Mouse (Mus musculus) hindbrain, embryonic 12.5 days (tissue): Measurements from ENCODE around the gene AC170998.1. TPM values are rescaled to one million over a fixed set of nuclear protein-coding genes. Genes with fewer than 3 reads are reported as not detected.
A peak's percentile ranks its signal among the peaks of the same experiment; 100 is the strongest.

Experiments
- ATAC-seq: fragments of 200-750 bp; cut with Nextera tagmentation; 2 replicates; pipeline ENCODE4 v1.8.0; 2017; ENCODE audit warnings: moderate TSS enrichment; ENCODE audit not compliant: low FRiP score
- H3K27ac ChIP-seq: fragments of 300-500 bp; sonication (generic); 2 replicates; pipeline ENCODE4 v1.5.1; 2016; ENCODE audit warnings: mild to moderate bottlenecking
- H3K27me3 ChIP-seq: fragments of 300-500 bp; sonication (generic); 2 replicates; pipeline ENCODE4 v1.6.1; 2016; ENCODE audit warnings: mild to moderate bottlenecking
- H3K36me3 ChIP-seq: fragments of 300-500 bp; sonication (generic); 2 replicates; pipeline ENCODE4 v1.6.1; 2016; ENCODE audit warnings: mild to moderate bottlenecking
- H3K4me1 ChIP-seq: fragments of 300-500 bp; sonication (generic); 2 replicates; pipeline ENCODE4 v1.6.1; 2016
- H3K4me2 ChIP-seq: fragments of 300-500 bp; sonication (generic); replicated peaks from 2 replicates; pipeline ENCODE4 v1.6.1; 2016; ENCODE audit warnings: mild to moderate bottlenecking
- H3K4me3 ChIP-seq: fragments of 300-500 bp; sonication (generic); 2 replicates; pipeline ENCODE4 v1.5.1; 2016; ENCODE audit warnings: mild to moderate bottlenecking
- H3K9ac ChIP-seq: fragments of 300-500 bp; sonication (generic); 2 replicates; pipeline ENCODE4 v1.6.1; 2016; ENCODE audit warnings: mild to moderate bottlenecking, moderate library complexity
- H3K9me3 ChIP-seq: fragments of 300-500 bp; sonication (generic); replicated peaks from 2 replicates; pipeline ENCODE4 v1.6.1; 2016; ENCODE audit warnings: mild to moderate bottlenecking
- WGBS: fragments of 180-500 bp; shearing (Covaris S2); methylation state at CpG from one replicate; pipeline ENCODE4 v1.1.7; 2016; 5-methylcytosine and 5-hydroxymethylcytosine counted together
- polyA plus RNA-seq: library from polyadenylated mRNA; unstranded; fragments of >200 nt; fragmentation: Nextera tagmentation; extraction: Ambion mirVana; gene quantifications from 2 replicates; pipeline ENCODE4 v1.2.1, GENCODE M21; 2016

AC170998.1 gene
- polyA plus RNA-seq, 1 experiment from 2014 or later = 3.2 TPM

- Histone ChIP-seq H3K27ac (no peak overlapping the region), H3K4me3 (no peak overlapping the region), H3K4me2 (no peak overlapping the region), H3K36me3 (peaks cover 90% of the 10 kb centered on the region), H3K4me1 (no peaks in the 10 kb centered on the region), H3K9me3 (no peaks in the 10 kb centered on the region), H3K9ac (no peak overlapping the region), H3K27me3 (no peaks in the 10 kb centered on the region)
- 95% methylated on average over 11 of the region's 11 CpGs for WGBS
- ATAC-seq = no peak
These were observed 17.4 kb downstream of the AC170998.1 start for GRCm38 (mm10) chr17:28743145-28743866.

GRCm38 (mm10) chr17:28743916-28744315 lies 18.0 kb downstream of the AC170998.1 start:
- Histone ChIP-seq H3K4me1 (no peaks in the 10 kb centered on the region), H3K4me2 (no peak overlapping the region), H3K36me3 (peaks cover 93% of the 10 kb centered on the region), H3K4me3 (no peak overlapping the region), H3K27me3 (no peaks in the 10 kb centered on the region), H3K9ac (no peak overlapping the region), H3K27ac (no peak overlapping the region), H3K9me3 (no peaks in the 10 kb centered on the region)
- ATAC-seq = no peak
- 93% methylated on average over 9 of the region's 9 CpGs for WGBS

- WGBS = 95% methylated on average over 6 of the region's 6 CpGs
- Histone ChIP-seq H3K36me3 (peaks cover 77% of the 10 kb centered on the region), H3K4me1 (no peaks in the 10 kb centered on the region), H3K27me3 (no peaks in the 10 kb centered on the region), H3K4me2 (no peak overlapping the region), H3K9ac (no peak overlapping the region), H3K4me3 (no peak overlapping the region), H3K27ac (no peak overlapping the region), H3K9me3 (no peaks in the 10 kb centered on the region)
- no peak for ATAC-seq
These were observed 19.9 kb downstream of the AC170998.1 start for GRCm38 (mm10) chr17:28745773-28746172.

- Histone ChIP-seq H3K4me3 (no peak overlapping the region), H3K4me2 (no peak overlapping the region), H3K9ac (no peak overlapping the region), H3K4me1 (no peaks in the 10 kb centered on the region), H3K9me3 (no peaks in the 10 kb centered on the region), H3K27me3 (no peaks in the 10 kb centered on the region), H3K36me3 (peaks cover 55% of the 10 kb centered on the region), H3K27ac (no peak overlapping the region)
- no peak for ATAC-seq
- WGBS = 92% methylated on average over 4 of the region's 4 CpGs
These were observed 22.1 kb downstream of the AC170998.1 start for GRCm38 (mm10) chr17:28748001-28748400.

GRCm38 (mm10) chr17:28750580-28750979 lies 24.7 kb downstream of the AC170998.1 start:
- H3K9me3 ChIP-seq = no peaks in the 10 kb centered on the region
- no peak for ATAC-seq
- 87% methylated on average over 6 of the region's 6 CpGs for WGBS
- no peak overlapping the region for H3K9ac ChIP-seq
- no peak overlapping the region for H3K4me2 ChIP-seq
- no peak overlapping the region for H3K27ac ChIP-seq
- H3K27me3 ChIP-seq = no peaks in the 10 kb centered on the region
- H3K36me3 ChIP-seq = peaks cover 33% of the 10 kb centered on the region
- no peaks in the 10 kb centered on the region for H3K4me1 ChIP-seq
- H3K4me3 ChIP-seq = no peak overlapping the region

GRCm38 (mm10) chr17:28756447-28756846 lies 30.6 kb downstream of the AC170998.1 start:
- Histone ChIP-seq H3K4me1 (no peaks in the 10 kb centered on the region), H3K27ac (no peak overlapping the region), H3K9me3 (no peaks in the 10 kb centered on the region), H3K9ac (no peak overlapping the region), H3K36me3 (no peaks in the 10 kb centered on the region), H3K27me3 (no peaks in the 10 kb centered on the region), H3K4me3 (no peak overlapping the region), H3K4me2 (no peak overlapping the region)
- WGBS = 70% methylated on average over 5 of the region's 5 CpGs
- ATAC-seq = no peak

- no peak overlapping the region for H3K9ac ChIP-seq
- no peaks in the 10 kb centered on the region for H3K9me3 ChIP-seq
- H3K27me3 ChIP-seq = no peaks in the 10 kb centered on the region
- H3K27ac ChIP-seq = no peak overlapping the region
- no peak overlapping the region for H3K4me3 ChIP-seq
- H3K36me3 ChIP-seq = no peaks in the 10 kb centered on the region
- no peak overlapping the region for H3K4me2 ChIP-seq
- no peak for ATAC-seq
- no peaks in the 10 kb centered on the region for H3K4me1 ChIP-seq
- 88% methylated on average over 2 of the region's 2 CpGs for WGBS
These were observed 31.6 kb downstream of the AC170998.1 start for GRCm38 (mm10) chr17:28757470-28757869.

GRCm38 (mm10) chr17:28760736-28761312 lies 34.9 kb downstream of the AC170998.1 start:
- WGBS = 65% methylated on average over 8 of the region's 8 CpGs
- ATAC-seq = no peak

GRCm38 (mm10) chr17:28761871-28762270 lies 36.0 kb downstream of the AC170998.1 start:
- H3K36me3 ChIP-seq = no peaks in the 10 kb centered on the region
- no peak overlapping the region for H3K4me3 ChIP-seq
- H3K9me3 ChIP-seq = no peaks in the 10 kb centered on the region
- ATAC-seq = no peak
- WGBS = 15% methylated on average over 3 of the region's 3 CpGs
- H3K27me3 ChIP-seq = peaks cover 5% of the 10 kb centered on the region; the same call in 1 of the 2 replicates
- H3K27ac ChIP-seq = no peak overlapping the region
- no peak overlapping the region for H3K4me2 ChIP-seq
- no peak overlapping the region for H3K9ac ChIP-seq
- no peaks in the 10 kb centered on the region for H3K4me1 ChIP-seq

More at GRCm38 (mm10) chr17:28760736-28761312, 34.9 kb downstream of the AC170998.1 start:
- no peak overlapping the region for H3K4me3 ChIP-seq
- H3K9ac ChIP-seq = no peak overlapping the region
- H3K9me3 ChIP-seq = no peaks in the 10 kb centered on the region
- H3K4me1 ChIP-seq = no peaks in the 10 kb centered on the region
- no peak overlapping the region for H3K27ac ChIP-seq
- no peak overlapping the region for H3K4me2 ChIP-seq
- no peaks in the 10 kb centered on the region for H3K36me3 ChIP-seq
- no peaks in the 10 kb centered on the region for H3K27me3 ChIP-seq

GRCm38 (mm10) chr17:28766203-28766602 lies 40.3 kb downstream of the AC170998.1 start:
- H3K27me3 ChIP-seq = peaks cover 45% of the 10 kb centered on the region
- H3K9me3 ChIP-seq = no peaks in the 10 kb centered on the region
- H3K4me2 ChIP-seq = no peak overlapping the region
- H3K4me3 ChIP-seq = no peak overlapping the region
- H3K36me3 ChIP-seq = no peaks in the 10 kb centered on the region
- H3K4me1 ChIP-seq = peaks cover 14% of the 10 kb centered on the region
- 83% methylated on average over 3 of the region's 3 CpGs for WGBS
- H3K27ac ChIP-seq = no peak overlapping the region
- no peak overlapping the region for H3K9ac ChIP-seq
- no peak for ATAC-seq

GRCm38 (mm10) chr17:28766781-28767515 lies 41.1 kb downstream of the AC170998.1 start:
- 72% methylated on average over 11 of the region's 11 CpGs for WGBS

GRCm38 (mm10) chr17:28769121-28769874 lies 43.4 kb downstream of the AC170998.1 start, which contains the start of gene Mapk13:
Gene Mapk13 (plus strand): TSS chr17:28769297.
- Histone ChIP-seq H3K27ac (no peak within 1 kb of the TSS), H3K4me2 (peak within 1 kb of the TSS; percentile 63), H3K36me3 (no peaks in the 10 kb centered on the region), H3K9ac (peak within 1 kb of the TSS; percentile 43), H3K9me3 (no peaks in the 10 kb centered on the region), H3K4me3 (peak within 1 kb of the TSS; percentile 34), H3K4me1 (peaks cover 14% of the 10 kb centered on the region), H3K27me3 (peaks cover 51% of the 10 kb centered on the region)
- ATAC-seq = no peak
- WGBS = 4% methylated on average over 41 of the region's 58 CpGs

More at GRCm38 (mm10) chr17:28766781-28767515, 41.1 kb downstream of the AC170998.1 start:
- ATAC-seq = no peak
- H3K27me3 ChIP-seq = peaks cover 48% of the 10 kb centered on the region
- H3K9me3 ChIP-seq = no peaks in the 10 kb centered on the region
- H3K4me1 ChIP-seq = peaks cover 14% of the 10 kb centered on the region
- H3K36me3 ChIP-seq = no peaks in the 10 kb centered on the region
- H3K4me2 ChIP-seq = no peak overlapping the region
- no peak overlapping the region for H3K27ac ChIP-seq
- H3K9ac ChIP-seq = no peak overlapping the region
- no peak overlapping the region for H3K4me3 ChIP-seq
